Mouse (Mus musculus) adrenal gland, adult 2 months (tissue): ENCODE results near the gene Tjp3. TPM values are rescaled to one million over a fixed set of nuclear protein-coding genes. Genes with fewer than 3 reads are reported as not detected.
A peak's percentile ranks its signal among the peaks of the same experiment; 100 is the strongest.
"Not testable (repeated sequence)": the region's sequence is repeated elsewhere in the genome, so short reads cannot be mapped to it uniquely, and the experiment has no call there.

Experiments
- DNase-seq: peaks from one replicate; pipeline ENCODE4 v3.0.0; 2021
- microRNA-seq, 2 experiments: library from miRNA; unstranded; fragments of <30 nt; microRNA quantifications; one replicate each; pipeline ENCODE4 v1.2.0; 2021
- polyA plus RNA-seq: library from polyadenylated mRNA; depleted of rRNA; stranded (reverse); fragments of >200 nt; gene quantifications from 2 replicates; pipeline ENCODE4 v1.2.3, GENCODE M21; 2012; rRNA removed
- total RNA-seq, 2 experiments: library from RNA; stranded (reverse); gene quantifications; 2 replicates each; pipeline ENCODE4 v1.2.3; 2021

Gene Tjp3
- total and polyA plus RNA-seq, 3 experiments: 0.41 to 0.92 (median 0.72) TPM

DNA sequence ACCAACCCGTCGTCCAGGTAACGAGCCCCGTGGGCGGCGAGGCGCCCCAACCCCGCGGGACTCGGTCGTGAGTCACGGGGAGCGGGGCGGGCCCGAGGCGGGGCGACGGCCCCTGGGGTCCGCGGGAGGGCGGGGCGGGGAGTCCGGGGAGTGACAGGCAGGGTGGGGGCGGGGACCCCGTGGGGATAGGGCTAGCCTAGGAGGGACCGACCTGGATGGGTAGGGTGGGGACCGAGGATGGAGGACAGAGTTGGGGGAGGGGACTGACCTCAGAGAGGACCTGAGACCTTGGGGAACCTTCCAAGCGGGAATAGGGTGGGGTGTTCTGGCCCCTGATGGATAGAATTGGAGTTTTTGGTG is 58.2 kb downstream of the Tjp3 start:
- no peak for DNase-seq

DNA sequence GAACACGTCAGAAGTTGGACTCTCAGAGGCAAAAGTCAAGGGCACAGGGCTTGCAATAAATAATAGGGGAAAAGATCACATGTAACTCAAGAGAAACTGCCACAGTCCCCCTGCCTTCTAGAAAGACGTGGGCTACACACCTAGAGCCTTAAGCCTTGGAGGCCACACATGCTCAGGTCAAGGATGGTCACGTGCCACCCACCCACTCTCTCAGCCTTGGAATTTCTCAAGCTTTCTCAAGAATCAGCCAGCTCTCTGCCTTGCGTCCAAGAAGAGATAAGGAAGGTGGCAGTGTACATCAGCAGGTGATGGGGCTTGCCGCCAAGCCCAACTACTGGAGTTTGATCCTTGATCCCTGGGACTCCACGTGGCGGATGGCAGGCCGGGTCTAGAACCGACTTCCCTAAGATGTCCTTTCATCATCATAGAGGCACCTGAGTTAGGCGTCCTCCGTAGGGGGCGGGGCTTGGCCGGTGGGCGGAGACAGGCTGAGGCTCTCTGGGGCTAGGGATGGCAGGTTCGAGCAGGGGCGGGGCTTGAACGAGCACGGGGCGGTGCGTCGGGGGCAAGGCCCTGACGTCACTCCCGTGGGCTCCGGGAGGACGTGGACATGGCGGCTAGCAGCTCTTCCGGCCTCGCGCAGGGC is 58.7 kb downstream of the Tjp3 start, which contains the start of gene Zfr2:
TSS of gene Zfr2 (plus strand) at position 576 of the 646 bp plus-strand sequence.
- peak; percentile 95 for DNase-seq

- no peak for DNase-seq
These were observed 59.9 kb downstream of the Tjp3 start for GRCm38 (mm10) chr10:81231436-81231835.

DNA sequence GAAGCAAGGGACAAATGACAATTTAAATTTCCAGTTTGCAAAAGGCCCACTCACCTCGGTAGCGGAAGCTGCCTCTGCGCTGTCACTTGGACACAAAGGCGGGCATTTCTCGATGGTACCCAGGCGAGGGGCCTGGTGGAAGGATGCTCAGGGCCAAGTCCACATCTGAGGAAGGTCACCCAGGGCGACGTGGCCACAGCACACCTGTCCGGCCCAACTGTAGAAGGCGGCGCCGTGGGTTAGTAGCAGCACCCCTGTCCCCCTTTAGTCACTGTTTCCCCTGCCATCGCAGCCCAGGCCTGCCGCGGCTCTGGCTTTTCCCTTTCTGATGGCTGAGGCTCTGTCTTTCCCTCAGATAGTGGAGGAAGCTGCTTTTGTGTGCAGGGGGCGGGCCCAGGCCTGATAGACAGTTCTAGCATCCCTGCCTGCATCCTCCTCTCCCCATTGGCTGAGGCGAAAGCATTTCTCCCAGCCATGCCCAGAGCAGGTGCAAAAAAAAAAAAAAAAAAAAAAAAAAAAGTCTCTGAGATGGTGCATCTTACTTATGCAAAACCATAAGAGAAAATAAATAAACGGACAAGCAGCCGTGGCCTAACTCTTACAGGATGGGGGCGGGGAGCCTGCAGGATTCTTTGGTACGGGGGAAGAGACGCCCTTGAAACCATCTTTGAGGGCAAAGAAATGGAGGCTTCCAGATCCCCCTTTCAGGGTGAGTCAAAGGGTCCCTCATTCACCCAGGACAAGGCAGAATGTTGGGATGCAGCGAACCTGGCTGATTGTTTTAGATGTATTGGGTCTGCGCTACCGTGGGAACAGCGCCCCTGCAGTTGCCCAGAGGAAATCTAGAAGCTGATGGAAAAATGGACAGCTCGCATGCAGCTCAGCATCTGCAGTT is 60.7 kb downstream of the Tjp3 start, which contains the start of gene Atcay:
TSS of gene Atcay (minus strand) at position 396 of the 895 bp plus-strand sequence.
- no peak for DNase-seq

DNA sequence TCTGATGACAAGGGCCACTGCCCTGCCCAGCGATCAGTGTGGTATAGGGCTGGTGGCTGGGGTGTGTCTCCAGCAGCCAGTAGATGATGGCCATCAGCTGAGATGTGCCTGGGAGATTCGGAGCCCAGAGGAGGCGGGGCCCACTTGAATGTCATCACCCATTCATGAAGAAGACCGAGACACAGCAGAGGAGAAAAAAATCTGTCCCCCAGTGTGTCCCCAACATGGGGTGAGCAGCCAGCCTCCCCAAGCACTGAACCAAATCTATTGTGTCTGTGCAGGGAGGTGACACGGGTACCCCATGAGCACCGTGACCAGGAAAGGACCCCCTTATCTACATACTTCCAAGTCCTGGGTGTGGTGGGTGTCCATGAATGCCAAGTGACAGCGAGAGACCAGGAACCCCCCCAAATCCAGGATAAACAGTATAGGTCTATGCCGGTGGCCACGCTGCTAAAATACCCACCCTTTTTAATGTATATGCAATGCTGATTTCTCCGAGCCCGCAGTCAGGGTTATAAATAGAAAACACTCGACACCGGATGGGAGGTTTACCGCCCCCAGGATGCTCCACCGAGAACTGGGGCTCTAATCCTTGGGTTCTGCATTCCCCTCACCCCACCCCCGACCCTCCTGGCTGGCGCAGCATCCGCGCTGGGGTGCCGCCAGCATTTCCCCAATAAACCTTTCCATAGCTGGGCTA is 61.5 kb downstream of the Tjp3 start:
- DNase-seq: no peak

DNA sequence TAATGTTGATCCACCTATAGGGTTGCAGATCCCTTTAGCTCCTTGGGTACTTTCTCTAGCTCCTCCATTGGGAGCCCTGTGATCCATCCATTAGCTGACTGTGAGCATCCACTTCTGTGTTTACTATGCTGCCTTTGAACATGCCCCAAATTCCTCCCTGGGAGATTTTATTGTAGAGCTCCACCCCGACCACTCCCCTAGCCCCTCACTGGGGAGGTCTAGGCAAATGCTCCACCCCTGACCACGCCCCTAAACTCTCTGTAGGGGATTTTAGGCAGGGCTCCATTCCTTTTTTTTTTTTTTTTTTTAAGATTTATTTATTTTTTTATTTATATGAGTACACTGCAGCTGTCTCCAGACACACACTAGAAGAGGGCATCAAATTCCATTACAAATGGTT is 67.7 kb downstream of the Tjp3 start:
- DNase-seq: not testable (repeated sequence)

Small RNA genes within 50 kb of the gene (microRNA-seq; reads per million reads assigned to microRNA genes)
- gene Mir3057: 13.6 to 15.2 reads per million in 2 experiments

Other genes starting within 250 kb of the Tjp3 start
Only the 30 nearest of the 32 such genes appear.
- 10 to 100 TPM; 40.5 to 77.9 TPM for gene Thop1, start 221.5 kb downstream of the Tjp3 start, total RNA-seq
- gene Thop1, start 221.5 kb downstream of the Tjp3 start, polyA plus RNA-seq: 75.0 and 95.7 TPM in 2 replicates
- gene Creb3l3, start 192.7 kb downstream of the Tjp3 start, total RNA-seq: under 1 TPM; 0.59 to 0.86 TPM
- 0.39 and 0.89 TPM in 2 replicates for gene Creb3l3, start 192.7 kb downstream of the Tjp3 start, polyA plus RNA-seq
- gene Map2k2, start 185.7 kb downstream of the Tjp3 start, total RNA-seq: 100 to 1,000 TPM; 157 to 185 TPM
- 787 and 873 TPM in 2 replicates for gene Map2k2, start 185.7 kb downstream of the Tjp3 start, polyA plus RNA-seq
- gene Zbtb7a, start 156.4 kb downstream of the Tjp3 start, total RNA-seq: 10 to 100 TPM; 62.9 to 80.9 TPM
- 150 and 158 TPM in 2 replicates for gene Zbtb7a, start 156.4 kb downstream of the Tjp3 start, polyA plus RNA-seq
- 10 to 100 TPM; 27.3 to 29.8 TPM for gene Pias4, start 123.7 kb downstream of the Tjp3 start, total RNA-seq
- 41.4 and 48.6 TPM in 2 replicates for gene Pias4, start 123.7 kb downstream of the Tjp3 start, polyA plus RNA-seq
- 1,000 to 10,000 TPM; 1,393 to 1,508 TPM for gene Eef2, start 115.0 kb downstream of the Tjp3 start, total RNA-seq
- gene Eef2, start 115.0 kb downstream of the Tjp3 start, polyA plus RNA-seq: 1,342 and 1,424 TPM in 2 replicates
- 10 to 100 TPM; 74.6 to 76.7 TPM for gene Dapk3, start 108.6 kb downstream of the Tjp3 start, total RNA-seq
- gene Dapk3, start 108.6 kb downstream of the Tjp3 start, polyA plus RNA-seq: 100 and 127 TPM in 2 replicates
- not detected for gene 4930442H23Rik, start 107.7 kb downstream of the Tjp3 start, total RNA-seq
- 0.12 TPM in 1 of 2 replicates, not detected in the other for gene 4930442H23Rik, start 107.7 kb downstream of the Tjp3 start, polyA plus RNA-seq
- not detected for gene Nmrk2, start 89.5 kb downstream of the Tjp3 start, total RNA-seq
- not detected in 2 replicates for gene Nmrk2, start 89.5 kb downstream of the Tjp3 start, polyA plus RNA-seq
- 1 to 10 TPM; 2.4 to 3.8 TPM for gene Atcay, start 60.7 kb downstream of the Tjp3 start, total RNA-seq
- 1.4 and 1.6 TPM in 2 replicates for gene Atcay, start 60.7 kb downstream of the Tjp3 start, polyA plus RNA-seq
- 10 to 100 TPM; 12.6 to 14.1 TPM for gene Zfr2, start 58.4 kb downstream of the Tjp3 start, total RNA-seq
- gene Zfr2, start 58.4 kb downstream of the Tjp3 start, polyA plus RNA-seq: 38.7 and 47.5 TPM in 2 replicates
- gene Matk, start 38.6 kb downstream of the Tjp3 start, total RNA-seq: under 1 TPM; 0.69 to 0.73 TPM
- gene Matk, start 38.6 kb downstream of the Tjp3 start, polyA plus RNA-seq: 0.86 and 1.0 TPM in 2 replicates
- 100 to 1,000 TPM; 123 to 131 TPM for gene Mrpl54, start 24.6 kb downstream of the Tjp3 start, total RNA-seq
- gene Mrpl54, start 24.6 kb downstream of the Tjp3 start, polyA plus RNA-seq: 193 and 221 TPM in 2 replicates
- gene Apba3, start 24.6 kb downstream of the Tjp3 start, total RNA-seq: 100 to 1,000 TPM in 1 of 2 experiments, 10 to 100 TPM in 1; 83.5 to 121 TPM
- 165 and 188 TPM in 2 replicates for gene Apba3, start 24.6 kb downstream of the Tjp3 start, polyA plus RNA-seq
- 10 to 100 TPM; 34.3 to 44.6 TPM for gene Pip5k1c, start 1.4 kb upstream of the Tjp3 start, total RNA-seq
- gene Pip5k1c, start 1.4 kb upstream of the Tjp3 start, polyA plus RNA-seq: 71.0 and 72.8 TPM in 2 replicates
- gene Cactin, start 29.5 kb upstream of the Tjp3 start, total RNA-seq: 10 to 100 TPM; 32.6 to 40.3 TPM
- gene Cactin, start 29.5 kb upstream of the Tjp3 start, polyA plus RNA-seq: 35.5 and 37.4 TPM in 2 replicates
- 10 to 100 TPM; 33.2 to 45.4 TPM for gene Tbxa2r, start 37.1 kb upstream of the Tjp3 start, total RNA-seq
- 137 and 154 TPM in 2 replicates for gene Tbxa2r, start 37.1 kb upstream of the Tjp3 start, polyA plus RNA-seq
- gene Gipc3, start 51.7 kb upstream of the Tjp3 start, total RNA-seq: 10 to 100 TPM in 1 of 2 experiments, 1 to 10 TPM in 1; 2.9 to 10.3 TPM
- gene Gipc3, start 51.7 kb upstream of the Tjp3 start, polyA plus RNA-seq: 2.8 and 3.2 TPM in 2 replicates
- 10 to 100 TPM; 81.6 to 89.9 TPM for gene Hmg20b, start 58.9 kb upstream of the Tjp3 start, total RNA-seq
- gene Hmg20b, start 58.9 kb upstream of the Tjp3 start, polyA plus RNA-seq: 272 and 280 TPM in 2 replicates
- 10 to 100 TPM; 15.3 to 16.5 TPM for gene Mfsd12, start 65.9 kb upstream of the Tjp3 start, total RNA-seq
- 69.3 and 77.4 TPM in 2 replicates for gene Mfsd12, start 65.9 kb upstream of the Tjp3 start, polyA plus RNA-seq
- gene 4930404N11Rik, start 74.2 kb upstream of the Tjp3 start, total RNA-seq: 1 to 10 TPM; 1.2 to 3.6 TPM
- gene 4930404N11Rik, start 74.2 kb upstream of the Tjp3 start, polyA plus RNA-seq: 9.7 and 12.4 TPM in 2 replicates
- gene Fzr1, start 86.9 kb upstream of the Tjp3 start, total RNA-seq: 10 to 100 TPM; 40.7 to 45.0 TPM
- 95.6 and 103 TPM in 2 replicates for gene Fzr1, start 86.9 kb upstream of the Tjp3 start, polyA plus RNA-seq
- 10 to 100 TPM; 39.6 to 54.3 TPM for gene Dohh, start 92.8 kb upstream of the Tjp3 start, total RNA-seq
- 125 and 132 TPM in 2 replicates for gene Dohh, start 92.8 kb upstream of the Tjp3 start, polyA plus RNA-seq
- 1 to 10 TPM; 1.8 to 2.5 TPM for gene Gm48551, start 92.9 kb upstream of the Tjp3 start, total RNA-seq
- gene Gm48551, start 92.9 kb upstream of the Tjp3 start, polyA plus RNA-seq: 2.9 and 6.7 TPM in 2 replicates
- 1 to 10 TPM in 1 of 2 experiments, not detected in 1; 1.4 TPM for gene Gm48552, start 97.4 kb upstream of the Tjp3 start, total RNA-seq
- 2.5 and 4.4 TPM in 2 replicates for gene Gm48552, start 97.4 kb upstream of the Tjp3 start, polyA plus RNA-seq
- gene Smim24, start 101.5 kb upstream of the Tjp3 start, total RNA-seq: 1 to 10 TPM; 1.4 to 1.6 TPM
- gene Smim24, start 101.5 kb upstream of the Tjp3 start, polyA plus RNA-seq: 4.5 and 5.4 TPM in 2 replicates
- gene Nfic, start 164.1 kb upstream of the Tjp3 start, total RNA-seq: 100 to 1,000 TPM in 1 of 2 experiments, 10 to 100 TPM in 1; 80.8 to 126 TPM
- gene Nfic, start 164.1 kb upstream of the Tjp3 start, polyA plus RNA-seq: 142 and 171 TPM in 2 replicates
- under 1 TPM; 0.55 to 0.78 TPM for gene Celf5, start 191.1 kb upstream of the Tjp3 start, total RNA-seq
- 1.4 and 2.2 TPM in 2 replicates for gene Celf5, start 191.1 kb upstream of the Tjp3 start, polyA plus RNA-seq
- 100 to 1,000 TPM; 111 to 123 TPM for gene Ncln, start 204.8 kb upstream of the Tjp3 start, total RNA-seq
- 562 and 856 TPM in 2 replicates for gene Ncln, start 204.8 kb upstream of the Tjp3 start, polyA plus RNA-seq
- gene S1pr4, start 208.6 kb upstream of the Tjp3 start, total RNA-seq: 1 to 10 TPM in 1 of 2 experiments, under 1 TPM in 1; 0.98 to 1.6 TPM
- 3.5 and 3.6 TPM in 2 replicates for gene S1pr4, start 208.6 kb upstream of the Tjp3 start, polyA plus RNA-seq